Mouse (Mus musculus) kidney, adult 11 months (tissue): ENCODE data around the gene Grip1.
"Not testable (repeated sequence)": the region's sequence is repeated elsewhere in the genome, so short reads cannot be mapped to it uniquely, and the experiment has no call there.

Experiments
- DNase-seq: peaks from one replicate; pipeline ENCODE4 v3.0.0; 2022

Grip1 gene

DNA sequence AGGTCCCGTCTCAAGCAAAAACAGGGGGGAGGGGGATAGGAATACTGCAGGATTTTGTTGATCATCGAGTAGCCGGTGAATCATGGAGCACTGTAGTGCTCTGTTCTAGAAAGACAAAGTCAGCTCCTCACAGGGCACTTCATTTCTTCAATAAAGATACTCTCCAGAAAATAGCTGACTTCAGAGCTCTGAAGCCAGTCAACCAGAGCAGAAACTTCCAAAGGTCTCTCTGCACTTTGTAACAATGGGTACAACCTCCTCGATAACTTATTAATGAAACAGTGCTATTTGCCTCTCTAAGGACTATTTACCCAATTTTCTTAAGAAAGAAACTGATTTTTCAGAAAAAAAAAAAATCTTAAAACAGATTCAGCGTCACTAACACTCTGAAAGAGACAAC is 642.1 kb downstream of the Grip1 start:
- peak; percentile 19 for DNase-seq

DNA sequence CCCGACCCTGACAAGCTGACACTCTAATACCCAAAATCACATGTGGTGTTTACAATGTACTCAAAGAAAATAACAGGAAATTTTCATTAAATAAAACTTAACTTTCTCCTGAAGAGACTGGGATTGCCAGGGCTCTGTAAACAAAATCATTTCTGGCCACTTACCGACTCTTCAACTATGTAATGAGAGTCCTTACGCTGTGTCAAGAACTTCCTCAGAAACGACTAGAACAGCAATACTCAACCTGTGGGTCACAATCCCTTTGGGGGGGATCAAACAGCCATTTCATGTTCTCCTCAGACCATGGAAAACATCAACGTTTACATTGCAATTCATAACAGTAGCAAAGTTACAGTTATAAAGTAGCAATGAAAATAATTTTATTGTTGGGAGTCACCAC is 643.9 kb downstream of the Grip1 start:
- DNase-seq, result no peak

DNA sequence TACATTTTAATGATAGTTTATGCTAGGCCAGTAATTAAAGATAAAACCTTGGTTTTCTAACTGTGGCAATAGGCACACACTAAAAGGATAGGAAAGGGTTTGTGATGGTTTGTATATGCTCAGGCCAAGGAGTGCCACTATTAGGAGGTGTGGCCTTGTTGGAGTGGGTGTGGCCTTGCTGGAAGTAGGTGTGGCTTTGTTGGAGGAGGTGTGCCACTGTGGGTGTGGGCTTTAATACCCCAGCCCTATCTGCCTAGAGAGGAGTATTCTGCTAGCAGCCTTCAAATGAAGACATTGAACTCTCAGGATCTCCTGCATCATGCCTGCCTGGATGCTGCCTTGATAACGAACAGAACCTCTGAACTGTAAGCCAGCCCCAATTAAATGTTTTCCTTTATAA is 647.2 kb downstream of the Grip1 start:
- DNase-seq, result no peak

DNA sequence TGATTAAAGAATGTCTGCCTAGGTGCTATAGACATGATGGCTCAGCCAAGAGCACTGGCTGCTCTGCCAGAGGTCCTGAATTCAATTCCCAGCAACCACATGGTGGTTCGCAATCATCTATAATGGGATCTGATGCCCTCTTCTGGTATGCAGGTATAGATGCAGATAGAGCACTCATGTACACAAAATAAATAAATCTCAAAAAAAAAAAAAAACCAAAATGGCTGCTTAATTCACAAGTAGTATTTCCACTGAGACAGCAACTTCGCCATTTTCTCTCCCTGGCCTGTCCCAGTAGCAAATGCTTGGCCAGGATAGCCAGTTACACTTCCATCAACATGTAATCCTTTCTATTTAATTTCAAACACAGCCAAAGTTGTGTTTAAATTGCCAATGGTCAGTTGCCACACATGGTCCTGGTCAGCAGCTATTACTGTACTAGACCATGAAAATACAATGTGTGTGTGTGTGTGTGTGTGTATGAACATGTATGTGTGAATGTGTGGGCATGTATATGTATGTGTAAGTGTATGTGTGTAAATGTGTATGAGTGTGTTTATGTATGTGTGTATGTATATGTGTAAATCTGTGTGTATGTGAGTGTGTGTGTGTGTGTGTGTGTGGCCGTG is 658.2 kb downstream of the Grip1 start:
- DNase-seq, result no peak

DNA sequence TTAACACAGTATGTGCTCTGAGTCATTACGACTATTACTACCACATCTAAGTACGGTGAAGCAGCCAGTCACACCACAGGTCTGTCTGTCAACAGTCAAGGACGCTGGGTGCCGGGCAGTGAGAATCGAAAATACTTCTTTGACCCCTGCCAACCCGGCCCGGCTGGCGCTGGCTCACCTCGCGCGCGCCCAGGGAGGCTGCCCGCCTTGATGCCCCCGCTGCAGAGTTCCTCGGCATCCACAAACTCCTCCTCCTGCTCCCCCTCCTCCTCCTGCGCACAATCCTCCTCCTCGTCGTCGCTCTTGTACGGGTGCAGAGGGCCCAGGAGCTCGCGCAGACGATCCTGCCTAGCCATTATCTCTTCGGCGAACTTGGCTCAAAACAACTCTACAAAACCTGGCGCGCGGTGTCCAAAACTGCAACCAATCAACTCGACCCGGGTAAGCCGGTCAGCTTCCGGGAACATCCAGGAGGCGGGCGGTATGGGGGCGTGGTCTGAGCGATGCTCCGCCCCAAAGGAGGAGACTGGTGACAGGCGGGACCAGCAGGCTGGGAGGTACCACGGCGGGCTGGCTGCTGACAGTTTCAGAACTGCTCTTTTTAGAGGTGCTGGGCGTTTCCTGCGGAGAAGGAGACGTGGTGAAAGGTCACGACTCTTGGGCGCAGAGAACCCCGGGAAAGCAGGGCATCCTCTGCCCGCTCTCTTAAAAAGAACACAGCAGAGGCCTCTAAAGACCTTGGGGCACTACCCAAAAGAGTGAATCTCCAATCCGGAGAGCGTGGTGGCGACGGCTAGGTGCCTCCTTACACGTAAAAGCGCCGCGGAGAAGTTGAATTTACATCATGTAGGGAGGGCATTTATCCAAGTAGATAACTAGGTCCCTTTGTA is 659.1 kb downstream of the Grip1 start, which contains the start of gene Helb:
Gene Helb, minus strand, starts transcription at position 481 of the 890 bp plus-strand sequence.
- peak; percentile 98 for DNase-seq

DNA sequence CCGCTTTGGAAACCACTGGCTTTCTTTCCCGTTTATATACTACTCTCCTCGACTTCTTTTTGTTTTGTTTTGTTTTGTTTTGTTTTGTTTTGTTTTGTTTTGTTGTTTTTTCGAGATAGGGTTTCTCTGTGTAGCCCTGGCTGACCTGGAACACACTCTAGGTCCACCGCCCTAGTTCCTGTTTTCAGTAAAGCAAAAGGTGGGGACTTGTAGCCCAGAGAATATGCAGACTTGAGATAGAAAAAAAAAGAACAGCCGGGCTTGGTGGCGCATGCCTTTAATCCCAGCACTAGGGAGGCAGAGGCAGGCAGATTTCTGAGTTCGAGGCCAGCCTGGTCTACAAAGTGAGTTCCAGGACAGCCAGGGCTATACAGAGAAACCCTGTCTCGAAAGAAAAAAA is 659.9 kb downstream of the Grip1 start:
- not testable (repeated sequence) for DNase-seq

DNA sequence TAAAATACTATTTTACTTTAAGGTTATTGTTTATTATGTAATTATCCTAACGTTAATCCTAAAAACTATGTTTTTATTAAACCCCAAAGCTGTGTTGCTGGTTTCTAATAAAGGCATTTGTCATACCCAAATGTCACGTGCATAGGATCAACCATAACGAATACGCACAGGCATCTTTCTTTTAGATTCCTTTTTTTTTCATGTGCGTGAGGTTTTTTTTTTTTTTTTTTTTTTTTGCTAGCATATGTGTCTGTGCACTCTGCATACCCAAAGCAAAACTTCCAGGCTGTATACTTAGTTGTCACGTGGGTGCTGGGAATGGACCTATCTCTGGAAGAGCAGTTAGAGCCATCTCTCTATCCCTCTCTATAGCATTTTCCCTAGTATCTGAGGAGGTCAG is 660.4 kb downstream of the Grip1 start:
- DNase-seq, result no peak

DNA sequence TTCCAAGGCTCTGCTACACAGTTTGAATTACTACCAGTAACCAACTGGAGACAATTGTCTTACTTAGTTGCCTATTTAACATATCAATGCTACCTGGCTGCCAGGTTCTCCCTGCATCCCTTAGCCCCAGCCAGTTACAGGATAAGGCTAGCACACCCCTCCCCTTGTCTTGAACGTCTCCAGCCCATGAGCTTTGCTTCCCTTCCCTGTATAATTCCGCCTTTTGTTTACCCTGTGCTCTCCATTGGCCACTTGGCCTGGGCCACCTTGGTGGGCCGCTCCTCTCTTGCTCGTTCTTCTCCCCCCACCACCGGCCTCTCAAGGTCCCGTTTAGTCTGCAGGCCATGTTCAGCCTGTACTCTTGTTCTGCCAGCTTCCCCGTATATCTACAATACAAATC is 660.9 kb downstream of the Grip1 start:
- DNase-seq, result no peak

DNA sequence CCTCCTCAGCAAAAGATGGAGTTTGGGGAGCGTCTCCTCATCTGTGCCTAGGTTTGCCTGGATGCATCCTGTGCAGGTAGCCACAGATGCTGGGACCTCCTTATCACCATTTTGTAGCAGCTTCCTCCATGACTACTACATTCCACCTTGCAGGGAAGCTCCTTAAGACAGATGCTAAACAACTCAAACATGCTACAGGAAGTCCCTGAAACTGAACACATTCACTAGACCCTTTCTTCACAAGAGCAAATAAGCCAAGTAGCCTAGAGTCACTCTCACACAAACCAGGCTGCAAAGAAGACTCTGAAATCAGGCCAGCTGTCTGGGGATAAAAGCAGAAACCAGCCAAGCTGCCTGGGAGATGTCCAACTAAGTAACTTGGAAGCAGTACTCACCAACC is 661.6 kb downstream of the Grip1 start:
- no peak for DNase-seq

DNA sequence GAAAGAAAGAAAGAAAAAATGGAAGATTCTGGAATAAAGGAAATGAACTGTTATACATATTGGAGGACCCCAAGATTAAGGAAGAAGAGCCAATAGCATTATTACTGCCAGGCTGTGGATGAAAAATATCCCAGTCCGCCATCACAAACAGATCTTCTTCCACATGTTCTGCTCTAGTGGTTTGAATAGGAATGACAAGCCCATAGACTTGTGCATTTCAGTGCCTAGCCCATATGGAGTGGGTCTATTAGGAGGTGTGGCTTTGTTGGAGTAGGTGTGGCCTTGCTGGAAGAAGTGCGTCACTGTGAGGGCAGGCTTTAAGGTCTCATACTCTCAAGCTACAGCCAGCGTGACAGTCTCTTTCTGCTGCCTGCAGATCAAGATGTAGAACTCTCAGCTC is 670.1 kb downstream of the Grip1 start:
- no peak for DNase-seq

DNA sequence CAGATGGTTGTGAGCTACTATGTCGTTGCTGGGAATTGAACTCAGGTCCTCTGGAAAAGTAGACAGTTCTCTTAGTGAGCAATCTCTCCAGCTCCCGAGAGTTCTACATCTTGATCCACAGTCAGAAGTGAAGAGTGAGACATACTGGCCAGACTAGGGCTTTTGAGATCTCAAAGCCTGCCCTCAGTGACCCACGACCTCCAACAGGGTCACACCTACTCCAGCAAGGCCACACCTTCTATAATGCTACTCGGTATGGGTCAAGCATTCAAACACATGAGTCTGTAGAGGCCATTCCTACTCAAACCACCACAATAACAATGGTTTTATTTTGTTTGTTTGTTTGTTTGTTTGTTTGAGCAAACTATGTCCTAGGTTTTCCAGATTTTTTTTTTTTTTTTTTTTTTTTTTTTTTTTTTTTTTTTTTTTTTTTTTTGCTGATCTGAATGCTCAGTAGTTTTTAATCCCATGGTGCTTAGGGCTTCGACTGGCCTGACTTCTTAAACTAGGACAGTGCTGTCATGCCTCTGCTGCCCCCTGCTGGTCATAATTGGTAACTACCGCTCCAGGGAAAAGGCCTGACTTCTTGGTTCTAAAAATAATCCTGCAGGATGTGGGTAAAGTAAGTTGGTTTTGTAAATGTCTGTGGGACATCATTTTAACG is 671.3 kb downstream of the Grip1 start:
- DNase-seq, result peak; percentile 73

DNA sequence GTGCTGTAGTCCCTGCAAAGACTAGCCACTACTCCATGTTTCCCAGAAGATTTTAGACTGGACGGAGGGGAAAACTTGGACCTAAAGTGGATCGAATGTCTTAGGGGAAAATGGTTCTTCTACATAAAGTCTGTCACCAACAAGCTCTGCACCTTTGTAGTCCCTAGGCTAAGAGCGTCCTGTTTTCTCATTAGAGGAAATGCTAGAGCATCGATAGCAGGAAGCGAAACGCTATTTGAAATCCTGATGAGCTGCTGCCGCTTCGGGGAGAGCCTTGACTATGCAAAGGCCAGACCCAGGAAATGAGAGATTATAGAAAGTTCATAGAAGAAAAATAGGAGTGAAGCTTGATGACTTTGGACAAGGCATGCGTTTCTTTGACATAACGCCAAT is 671.8 kb downstream of the Grip1 start:
- DNase-seq, result no peak

DNA sequence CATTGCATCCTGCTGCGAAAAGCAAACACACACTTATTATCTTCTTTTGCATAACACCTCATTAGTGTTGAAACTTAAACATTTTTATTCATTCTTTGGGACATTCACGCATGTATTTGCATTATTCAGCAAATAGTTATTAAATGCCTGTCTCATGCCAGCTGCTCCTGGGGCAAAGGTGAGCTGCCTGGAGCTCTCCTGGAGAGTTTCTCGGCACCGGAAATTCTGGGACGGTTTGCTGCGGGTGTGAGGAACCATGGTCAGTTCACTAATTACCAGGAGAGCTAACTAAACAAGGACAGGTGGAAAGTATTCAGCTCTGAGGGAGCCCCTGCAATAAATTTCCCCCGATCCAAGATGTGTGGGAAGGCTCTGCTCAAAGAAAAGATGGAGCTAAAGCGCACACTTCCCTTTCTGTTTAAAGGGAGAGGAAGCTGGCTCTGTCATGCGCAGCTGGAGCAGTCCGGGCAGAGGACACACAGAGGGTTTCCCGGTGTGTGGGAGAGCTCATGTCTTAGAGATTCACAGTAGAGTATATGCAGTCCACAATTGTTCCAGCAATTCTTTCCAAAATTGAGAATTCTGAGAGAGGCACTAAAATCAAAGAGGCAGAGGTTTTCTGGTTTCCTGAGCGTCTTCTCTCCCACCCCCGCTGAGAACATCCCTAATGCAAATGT is 675.1 kb downstream of the Grip1 start:
- DNase-seq, result peak; percentile 46

DNA sequence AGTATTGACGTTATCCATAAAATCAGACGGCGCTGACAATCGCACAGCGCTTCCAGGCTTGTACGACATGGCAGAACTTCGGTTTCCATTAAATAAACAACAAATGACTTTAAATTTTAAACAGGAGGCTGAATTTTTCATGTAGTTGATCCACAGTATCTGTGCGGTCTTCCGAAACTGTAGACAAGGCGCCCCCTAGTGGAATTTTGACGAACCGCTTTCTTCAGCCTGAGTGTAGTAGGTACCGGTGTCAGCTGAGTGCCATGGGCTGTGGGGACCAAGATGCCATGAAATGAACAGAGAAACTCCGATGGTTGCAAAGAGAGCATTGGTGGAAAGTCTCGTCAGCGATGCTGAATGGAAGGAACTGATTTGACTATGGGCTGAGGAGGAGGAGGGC is 677.0 kb downstream of the Grip1 start:
- peak; percentile 33 for DNase-seq

DNA sequence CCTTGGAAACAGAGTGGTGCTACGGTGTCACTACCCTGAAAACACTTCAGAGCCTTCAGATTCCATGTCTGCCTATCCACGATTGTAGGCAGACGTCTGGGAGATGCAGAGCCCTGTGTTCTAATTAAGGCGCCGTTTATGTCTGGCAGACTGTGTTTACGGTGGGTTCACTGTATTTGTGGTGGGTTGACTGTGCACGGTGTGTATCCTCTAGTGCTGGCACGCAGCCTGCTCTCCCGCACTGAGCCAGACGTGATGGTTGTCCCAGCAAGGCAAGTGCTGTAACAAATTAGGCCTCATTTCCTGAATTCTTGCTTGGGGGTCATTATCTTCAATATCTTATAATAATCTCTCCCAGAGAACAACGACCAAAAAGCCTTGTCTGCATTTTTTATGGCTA is 680.1 kb downstream of the Grip1 start:
- no peak for DNase-seq

DNA sequence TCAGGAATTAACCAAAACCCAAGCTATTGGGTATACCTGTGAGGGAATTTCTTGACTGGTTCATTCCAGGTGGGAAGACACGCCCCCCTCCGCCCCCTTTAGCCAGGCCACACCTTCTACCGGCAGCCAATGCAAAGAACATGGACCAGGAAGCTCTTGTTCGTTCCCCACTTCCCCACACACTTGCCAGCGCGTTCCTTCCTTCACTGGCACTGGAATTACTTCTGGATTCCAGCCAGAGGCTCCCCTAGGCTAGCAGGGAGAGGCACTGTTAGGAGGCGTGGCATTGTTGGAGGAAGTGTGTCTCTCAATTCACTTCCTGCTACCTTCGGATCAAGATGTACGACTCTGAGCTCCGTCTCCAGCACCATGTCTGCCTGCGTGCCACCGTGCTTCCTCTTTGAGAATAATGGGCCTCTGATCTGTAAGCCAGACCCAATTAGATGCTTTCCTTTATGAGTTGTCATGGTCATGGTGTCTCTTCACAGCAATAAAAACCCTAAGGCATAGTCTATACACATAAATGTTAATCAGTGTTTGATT is 682.5 kb downstream of the Grip1 start:
- no peak for DNase-seq
